Mouse (Mus musculus) cortical plate, adult 2 months (tissue): ENCODE measurements at regions not wholly inside any gene's neighbourhood (a gene's known extent, or its start where the extent isn't known, plus 50 kb on each side); places are given as distances from the start of the nearest gene placed in this dataset.

Experiments
- CTCF ChIP-seq: fragments of 200-500 bp; IDR thresholded peaks from 2 replicates; pipeline ENCODE4 v1.5.1; 2011; ENCODE audit warnings: mild to moderate bottlenecking, control low read depth, low read length; ENCODE audit not compliant: insufficient read depth; ENCODE audit errors: extremely low read depth
- POLR2A ChIP-seq: fragments of 200-500 bp; IDR thresholded peaks from 2 replicates; pipeline ENCODE4 v1.6.1; 2011; ENCODE audit warnings: mild to moderate bottlenecking, low read length, control low read depth; ENCODE audit not compliant: insufficient read depth; ENCODE audit errors: extremely low read depth

- TF ChIP-seq POLR2A (no peak), CTCF (peak; percentile 47)
Observed at GRCm38 (mm10) chr15:14628523-14628922, 1455.0 kb upstream of the Cdh6 start.
